In genomic region chr4:105456955-105457621, GRCm38 (mm10) we compare ENCODE assay signal across 8 mouse cellular contexts.
DNase-seq lines count a peak whose midpoint lies in the region; ATAC-seq lines count a peak whose summit lies in the region.

No protein-coding gene starts in this region.

- H3K9me3 ChIP-seq in midbrain, embryonic 14.5 days (ENCODE audit: control insufficient read depth, low read length) = no peaks in the 10 kb centered on the region
- H3K9me3 ChIP-seq in midbrain, embryonic 10.5 days (replicated peaks) = no peaks in the 10 kb centered on the region

- no peaks in the 10 kb centered on the region for H3K4me1 ChIP-seq in midbrain, embryonic 14.5 days (ENCODE audit: control insufficient read depth, insufficient read depth, low read length)
- peaks cover 12% of the 10 kb centered on the region for H3K4me1 ChIP-seq in midbrain, embryonic 10.5 days

- intact Hi-C loops in heart, postnatal 36 days (cut with DNase I) = loop anchor here (5.0 kb wide), 1 partner anchor 60 kb away; no protein-coding TSS in a partner anchor
- intact Hi-C loops in left cerebral cortex, postnatal 36 days (cut with DNase I) = no loop called here

- no peak overlapping the region for H3K9ac ChIP-seq in midbrain, embryonic 14.5 days (replicated peaks; ENCODE audit: low read length)

- H3K4me3 ChIP-seq in midbrain, embryonic 14.5 days (replicated peaks; ENCODE audit: low read depth, low read length) = no peak overlapping the region
- H3K4me3 ChIP-seq in midbrain, embryonic 10.5 days = no peak overlapping the region

- no peak overlapping the region for H3K4me2 ChIP-seq in midbrain, embryonic 14.5 days (ENCODE audit: low read length)

- H3K27me3 ChIP-seq in midbrain, embryonic 14.5 days (ENCODE audit: control insufficient read depth, insufficient read depth, low read length) = no peaks in the 10 kb centered on the region
- no peaks in the 10 kb centered on the region for H3K27me3 ChIP-seq in midbrain, embryonic 10.5 days (ENCODE audit: low read depth, poor library complexity, severe bottlenecking)

- DNase-seq in midbrain, embryonic 14.5 days = peak; percentile 4
- no peak for DNase-seq in midbrain, embryonic 10.5 days (ENCODE audit: low spot score)
- peak; percentile 1 for DNase-seq in cerebellum, adult 8-10 months
- DNase-seq in heart, postnatal 36 days = peak; percentile 55 to 59
- peak; percentile 59 for DNase-seq in testis, postnatal 14 days (ENCODE audit: low spot score)
- DNase-seq in spleen, adult 12 weeks (ENCODE audit: low spot score) = no peak
- no peak for DNase-seq in frontal cortex, adult 2 months (ENCODE audit: extremely low spot score in 1 of 2, low spot score in 1 of 2)
- DNase-seq in left cerebral cortex, postnatal 36 days (ENCODE audit: low spot score in 2 of 2) = no peak

- H3K36me3 ChIP-seq in midbrain, embryonic 14.5 days (ENCODE audit: control insufficient read depth, insufficient read depth, low read length) = no peaks in the 10 kb centered on the region
- no peaks in the 10 kb centered on the region for H3K36me3 ChIP-seq in midbrain, embryonic 10.5 days

- ATAC-seq in midbrain, embryonic 14.5 days (ENCODE audit: low FRiP score, low TSS enrichment) = no peak

- WGBS in midbrain, embryonic 14.5 days = 86% methylated on average over 11 of the region's 11 CpGs
- 92% methylated on average over 11 of the region's 11 CpGs for WGBS in midbrain, embryonic 10.5 days

- H3K27ac ChIP-seq in midbrain, embryonic 14.5 days (replicated peaks; ENCODE audit: low read depth, low read length) = no peak overlapping the region
- H3K27ac ChIP-seq in midbrain, embryonic 10.5 days (replicated peaks) = no peak overlapping the region

Comparison
In these comparisons a context has a peak if more than half of its experiments do, and no peak if none do; other contexts are left out.
1. DNase-seq: peak in midbrain, embryonic 14.5 days (single experiment), cerebellum, adult 8-10 months (single experiment), heart, postnatal 36 days (2 of 2) and testis, postnatal 14 days (single experiment); none in midbrain, embryonic 10.5 days (single experiment), spleen, adult 12 weeks (single experiment), frontal cortex, adult 2 months (0 of 2) and left cerebral cortex, postnatal 36 days (0 of 2).